Mouse (Mus musculus) embryonic stem cell, embryonic (primary cell): Measurements from ENCODE around the gene Nisch.

Experiments
- CTCF ChIA-PET, 4 experiments: fragments of 300-600 bp in 2 of 4; fragments of 350-600 bp in 2 of 4; sonication (Branson Sonifier 250); formaldehyde crosslinking; loops; one replicate each; lab custom pipeline; 2022; ENCODE audit warnings: inconsistent platforms in 2 of 4; lab: Charles Lee
- POLR2A ChIA-PET, 4 experiments: fragments of 300-600 bp in 2 of 4; fragments of 350-600 bp in 2 of 4; sonication (Branson Sonifier 250); formaldehyde crosslinking; loops; one replicate each; lab custom pipeline; 2022; ENCODE audit warnings: antibody characterized with exemption in 4 of 4, inconsistent platforms in 1 of 4; lab: Charles Lee

The Nisch gene

GRCm38 (mm10) chr14:31233070-31233995, 16.6 kb upstream of the Nisch start:
- POLR2A ChIA-PET = interaction anchor here in 3 of 4 experiments (0.7 to 3.9 kb wide), 5 partner anchors 18 to 37 kb away, joined by 3 to 14 read pairs (median 4); partner anchors contain the start of genes Bap1 (in 1 of the 3), Phf7 (in 1 of the 3) and Tnnc1 (in 1 of the 3)
- CTCF ChIA-PET = interaction anchor here (0.6 to 1.6 kb wide), 13 partner anchors 8 to 231 kb away, joined by 3 to 6 read pairs (median 3); partner anchors contain the start of gene Sema3g (in 2 of the 4)

GRCm38 (mm10) chr14:31232404-31233069, 15.8 kb upstream of the Nisch start:
- POLR2A ChIA-PET = interaction anchor here in 1 of 4 experiments (0.6 to 3.9 kb wide), 3 partner anchors 15 to 261 kb away, joined by 4 to 14 read pairs (median 5); partner anchors contain the start of gene Tnnc1
- CTCF ChIA-PET = interaction anchor here in 2 of 4 experiments (0.9 to 2.3 kb wide), 2 partner anchors 15 to 17 kb away, joined by 5 read pairs; partner anchors contain the start of gene Sema3g (in 1 of the 2)

- ChIA-PET CTCF (interaction anchor here in 3 of 4 experiments (0.7 to 2.3 kb wide), 5 partner anchors 13 to 242 kb away, joined by 3 to 5 read pairs (median 3); partner anchors contain the start of gene Sema3g (in 1 of the 3)), POLR2A (interaction anchor here in 2 of 4 experiments (0.9 to 3.9 kb wide), 6 partner anchors 9 to 37 kb away, joined by 3 to 14 read pairs (median 4); partner anchors contain the start of gene Tnnc1 (in 1 of the 2))
Measured at GRCm38 (mm10) chr14:31230442-31230841, 13.7 kb upstream of the Nisch start.

GRCm38 (mm10) chr14:31228234-31228633, 11.5 kb upstream of the Nisch start:
- POLR2A ChIA-PET = interaction anchor here in 2 of 4 experiments (0.8 to 4.3 kb wide), 9 partner anchors 11 to 64 kb away, joined by 3 to 20 read pairs (median 4); partner anchors contain the start of genes Phf7 (in 2 of the 2), Bap1 (in 1 of the 2), Nisch (in 1 of the 2) and Sema3g (in 1 of the 2)
- CTCF ChIA-PET = interaction anchor here in 3 of 4 experiments (0.6 to 1.6 kb wide), 4 partner anchors 11 to 244 kb away, joined by 3 to 5 read pairs (median 4); partner anchors contain the start of gene Sema3g (in 1 of the 3)

GRCm38 (mm10) chr14:31226978-31227377, 10.2 kb upstream of the Nisch start:
- CTCF ChIA-PET = interaction anchor here (0.5 to 1.3 kb wide), 10 partner anchors 9 to 246 kb away, joined by 3 to 7 read pairs (median 4); partner anchors contain the start of gene Sema3g (in 1 of the 4)
- POLR2A ChIA-PET = interaction anchor here in 3 of 4 experiments (0.6 to 4.3 kb wide), 15 partner anchors 9 to 1979 kb away, joined by 3 to 20 read pairs (median 4); partner anchors contain the start of genes Glt8d1 (in 1 of the 3), Phf7 (in 1 of the 3), Sema3g (in 1 of the 3) and Spcs1 (in 1 of the 3)

- CTCF ChIA-PET = interaction anchor here in 3 of 4 experiments (0.8 to 1.8 kb wide), 9 partner anchors 9 to 255 kb away, joined by 3 to 13 read pairs (median 4); partner anchors contain the start of gene Phf7 (in 1 of the 3)
Measured at GRCm38 (mm10) chr14:31217666-31218065, 920 bp upstream of the Nisch start, which contains the start of gene Sema3g. TSS of gene Sema3g (plus strand) at chr14:31217860.

GRCm38 (mm10) chr14:31215157-31216002, 1.4 kb downstream of the Nisch start:
- ChIA-PET CTCF (interaction anchor here (0.6 to 1.8 kb wide), 16 partner anchors 8 to 257 kb away, joined by 3 to 7 read pairs (median 4); partner anchors contain the start of gene Dnah1 (in 1 of the 4)), POLR2A (interaction anchor here in 2 of 4 experiments (0.8 to 3.6 kb wide), 5 partner anchors 9 to 13 kb away, joined by 3 to 15 read pairs (median 4); no protein-coding TSS in a partner anchor)

More at GRCm38 (mm10) chr14:31217666-31218065, 920 bp upstream of the Nisch start, which contains the start of gene Sema3g:
- POLR2A ChIA-PET = interaction anchor here in 3 of 4 experiments (0.6 to 3.6 kb wide), 7 partner anchors 9 to 255 kb away, joined by 3 to 15 read pairs (median 5); no protein-coding TSS in a partner anchor

- CTCF ChIA-PET = interaction anchor here in 2 of 4 experiments (0.9 to 1.8 kb wide), 8 partner anchors 8 to 109 kb away, joined by 3 to 7 read pairs (median 5); partner anchors contain the start of gene Dnah1 (in 1 of the 2)
- POLR2A ChIA-PET = interaction anchor here in 1 of 4 experiments (3.6 kb wide), 1 partner anchor 9 kb away, joined by 15 read pairs; no protein-coding TSS in a partner anchor
Measured at GRCm38 (mm10) chr14:31214684-31215083, 2.1 kb downstream of the Nisch start.

- ChIA-PET CTCF (no interaction called here), POLR2A (interaction anchor here in 3 of 4 experiments (0.7 to 1.3 kb wide), 5 partner anchors 10 to 512 kb away, joined by 3 to 4 read pairs (median 3); partner anchors contain the start of gene Smim4 (in 1 of the 3))
Measured at GRCm38 (mm10) chr14:31213868-31214267, 2.9 kb downstream of the Nisch start.

- ChIA-PET CTCF (no interaction called here), POLR2A (interaction anchor here in 1 of 4 experiments (1.0 to 1.3 kb wide), 2 partner anchors 15 to 37 kb away, joined by 3 to 4 read pairs; no protein-coding TSS in a partner anchor)
Measured at GRCm38 (mm10) chr14:31212499-31212898, 4.2 kb downstream of the Nisch start.

GRCm38 (mm10) chr14:31211854-31212253, 4.9 kb downstream of the Nisch start:
- CTCF ChIA-PET = no interaction called here
- POLR2A ChIA-PET = interaction anchor here in 1 of 4 experiments (1.0 to 1.3 kb wide), 3 partner anchors 15 to 69 kb away, joined by 3 to 4 read pairs (median 3); no protein-coding TSS in a partner anchor

GRCm38 (mm10) chr14:31209133-31209557, 7.6 kb downstream of the Nisch start:
- ChIA-PET CTCF (interaction anchor here in 1 of 4 experiments (1.1 kb wide), 1 partner anchor 241 kb away, joined by 3 read pairs; no protein-coding TSS in a partner anchor), POLR2A (interaction anchor here in 2 of 4 experiments (0.7 to 3.4 kb wide), 5 partner anchors 13 to 56 kb away, joined by 3 to 14 read pairs (median 5); no protein-coding TSS in a partner anchor)

- CTCF ChIA-PET = interaction anchor here in 1 of 4 experiments (1.1 kb wide), 1 partner anchor 242 kb away, joined by 3 read pairs; no protein-coding TSS in a partner anchor
- POLR2A ChIA-PET = interaction anchor here in 2 of 4 experiments (0.8 to 3.4 kb wide), 6 partner anchors 11 to 55 kb away, joined by 3 to 14 read pairs (median 4); partner anchors contain the start of genes Bap1 (in 1 of the 2) and Phf7 (in 1 of the 2)
Measured at GRCm38 (mm10) chr14:31208084-31208483, 8.7 kb downstream of the Nisch start, which contains the start of gene Tnnc1. TSS of gene Tnnc1 (plus strand) at chr14:31208312.

- ChIA-PET CTCF (interaction anchor here in 3 of 4 experiments (0.7 to 1.4 kb wide), 5 partner anchors 8 to 265 kb away, joined by 3 to 5 read pairs (median 4); partner anchors contain the start of gene Sema3g (in 1 of the 3)), POLR2A (interaction anchor here (0.6 to 4.6 kb wide), 24 partner anchors 8 to 1257 kb away, joined by 3 to 50 read pairs (median 4); partner anchors contain the start of genes Phf7 (in 2 of the 4), Bap1 (in 1 of the 4), Nisch (in 1 of the 4) and Sema3g (in 1 of the 4))
Measured at GRCm38 (mm10) chr14:31207070-31207830, 9.5 kb downstream of the Nisch start.
